Mouse (Mus musculus) lung, postnatal 36 days (tissue): ENCODE measurements around the gene Tmem132d.
"Not testable (repeated sequence)": the region's sequence is repeated elsewhere in the genome, so short reads cannot be mapped to it uniquely, and the experiment has no call there.

ENCODE experiments used
- DNase-seq: peaks from one replicate; pipeline ENCODE4 v3.0.0; 2022; ENCODE audit warnings: mixed read lengths

Gene Tmem132d

DNA sequence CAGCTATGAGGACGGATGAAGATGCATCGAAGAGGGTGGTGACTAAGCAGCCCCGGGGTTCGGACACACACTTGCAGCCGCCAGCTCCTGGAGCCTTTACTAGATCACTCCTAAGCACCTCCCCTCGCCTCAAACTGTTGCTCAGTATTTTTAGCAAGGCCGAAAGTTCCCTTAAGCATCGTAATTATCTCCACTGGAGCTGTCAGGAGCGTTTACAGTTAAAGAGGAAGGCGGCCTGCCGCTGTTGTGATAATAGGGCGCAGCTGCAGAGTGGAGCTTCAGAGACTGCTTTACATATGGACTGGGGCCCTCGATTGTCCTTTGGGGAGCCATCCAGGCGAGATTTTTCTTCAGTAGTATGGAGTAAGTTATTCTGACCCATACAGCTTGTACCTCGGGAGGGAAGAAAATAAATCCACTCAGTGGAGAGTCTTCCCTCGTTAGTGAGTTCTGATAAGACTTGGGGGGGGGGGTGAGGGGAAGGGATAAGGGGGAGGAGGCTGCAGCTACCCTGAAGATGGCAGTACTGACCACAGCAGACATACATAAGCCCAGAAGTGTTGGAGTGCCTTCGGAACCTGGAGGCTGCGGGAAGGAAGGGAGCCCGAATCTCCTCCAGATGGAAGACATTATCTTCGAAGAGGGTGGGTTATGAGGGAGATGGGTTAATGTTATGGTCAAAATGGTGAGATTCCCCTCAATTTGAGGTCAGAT is 681.5 kb downstream of the Tmem132d start:
- no peak for DNase-seq

- DNase-seq, result not testable (repeated sequence)
Observed at GRCm38 (mm10) chr5:127749540-127749939, 683.3 kb downstream of the Tmem132d start.

DNA sequence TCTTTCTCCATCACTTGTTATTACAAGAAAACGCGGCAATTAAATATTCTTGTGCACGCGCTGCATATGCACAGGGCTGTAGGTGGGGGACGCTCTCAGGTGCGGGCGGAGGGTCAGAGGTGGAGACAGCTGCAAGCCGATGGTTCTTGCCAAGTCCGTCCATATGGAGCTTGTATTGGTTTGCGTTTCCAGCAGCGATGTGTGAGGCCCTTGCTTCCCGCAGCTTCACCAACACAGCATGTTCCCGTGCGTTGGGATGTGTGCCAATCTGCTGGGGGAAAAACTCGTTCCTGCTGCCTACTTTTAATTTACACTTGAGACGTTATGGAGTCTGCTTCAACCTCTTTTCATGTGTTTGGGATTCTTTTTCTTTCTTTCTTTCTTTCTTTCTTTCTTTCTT is 691.5 kb downstream of the Tmem132d start:
- no peak for DNase-seq
